10 mouse cellular contexts compared by ENCODE assay signal in genomic region chr4:115878216-115878678, GRCm38 (mm10). TPM values are rescaled to one million over a fixed set of nuclear protein-coding genes. Genes with fewer than 3 reads are reported as not detected.
DNase-seq lines count a peak whose midpoint lies in the region; ATAC-seq and TF ChIP-seq lines count a peak whose summit lies in the region.
"Had no signal": no experiment of that assay in that cellular context is flagged by ENCODE, and none has a peak within 500 bp of the region (broad histone marks: within the 10 kb centered on the region; RNA-seq: fewer than 3 reads in every experiment).

No protein-coding gene starts in this region.

- no peak overlapping the region for H3K9ac ChIP-seq in lung, embryonic 15.5 days
- no peak overlapping the region for H3K9ac ChIP-seq in embryonic facial prominence, embryonic 14.5 days (ENCODE audit: low read depth, low read length)
- no peak overlapping the region; the same call in 1 of the 2 replicates for H3K9ac ChIP-seq in hindbrain, postnatal 0 days (replicated peaks; ENCODE audit: low read length)
- H3K9ac ChIP-seq in neural tube, embryonic 15.5 days (replicated peaks): no peak overlapping the region

- TF ChIP-seq CTCF in hindbrain, postnatal 0 days (IDR thresholded peaks at IDR 0.05; ENCODE audit: low read depth): no peak

- peak; percentile 50; the same call in 1 of the 2 replicates for ATAC-seq in lung, embryonic 15.5 days (ENCODE audit: borderline replicate concordance, extremely low read depth, low FRiP score, low TSS enrichment)
- ATAC-seq in embryonic facial prominence, embryonic 14.5 days (ENCODE audit: low read depth): no peak
- peak; percentile 18; the same call in 1 of the 2 replicates for ATAC-seq in hindbrain, postnatal 0 days
- no peak for ATAC-seq in neural tube, embryonic 15.5 days (ENCODE audit: low FRiP score)
- ATAC-seq in cerebellum, adult (ENCODE audit: insufficient number of reproducible peaks, low FRiP score, low TSS enrichment): no peak

- no peaks in the 10 kb centered on the region for H3K9me3 ChIP-seq in lung, embryonic 15.5 days
- no peaks in the 10 kb centered on the region for H3K9me3 ChIP-seq in embryonic facial prominence, embryonic 14.5 days (ENCODE audit: control insufficient read depth, low read length)
- no peaks in the 10 kb centered on the region for H3K9me3 ChIP-seq in hindbrain, postnatal 0 days (ENCODE audit: low read length)
- no peaks in the 10 kb centered on the region for H3K9me3 ChIP-seq in neural tube, embryonic 15.5 days (replicated peaks)

- H3K36me3 ChIP-seq in lung, embryonic 15.5 days: peaks cover 9% of the 10 kb centered on the region
- peaks cover 25% of the 10 kb centered on the region for H3K36me3 ChIP-seq in embryonic facial prominence, embryonic 14.5 days (ENCODE audit: control insufficient read depth, insufficient read depth, low read length)
- H3K36me3 ChIP-seq in hindbrain, postnatal 0 days (ENCODE audit: insufficient read depth, low read length): no peaks in the 10 kb centered on the region
- peaks cover 16% of the 10 kb centered on the region; the same call in 1 of the 2 replicates for H3K36me3 ChIP-seq in neural tube, embryonic 15.5 days

- H3K4me2 ChIP-seq in lung, embryonic 15.5 days: peak overlapping the region; percentile 36; the same call in 1 of the 2 replicates
- no peak overlapping the region for H3K4me2 ChIP-seq in embryonic facial prominence, embryonic 14.5 days (ENCODE audit: low read depth, low read length)
- 0 out of 2 replicates have a peak overlapping the region, but pooled peaks have one; percentile 13 for H3K4me2 ChIP-seq in hindbrain, postnatal 0 days (ENCODE audit: low read depth, low read length)
- H3K4me2 ChIP-seq in neural tube, embryonic 15.5 days: peak overlapping the region; percentile 15; the same call in 1 of the 2 replicates

- 4% methylated on average over 11 of the region's 11 CpGs for WGBS in lung, embryonic 15.5 days
- 8% methylated on average over 11 of the region's 11 CpGs for WGBS in embryonic facial prominence, embryonic 14.5 days
- WGBS in hindbrain, postnatal 0 days: 5% methylated on average over 11 of the region's 11 CpGs
- WGBS in neural tube, embryonic 15.5 days: 4% methylated on average over 11 of the region's 11 CpGs

- H3K4me3 ChIP-seq in lung, embryonic 15.5 days: no peak overlapping the region
- H3K4me3 ChIP-seq in embryonic facial prominence, embryonic 14.5 days (ENCODE audit: low read depth, low read length): no peak overlapping the region
- no peak overlapping the region for H3K4me3 ChIP-seq in hindbrain, postnatal 0 days (ENCODE audit: low read length)
- no peak overlapping the region for H3K4me3 ChIP-seq in neural tube, embryonic 15.5 days (replicated peaks)
- H3K4me3 ChIP-seq: gastrocnemius, adult 2 months had no signal

- H3K27ac ChIP-seq in lung, embryonic 15.5 days: no peak overlapping the region
- no peak overlapping the region for H3K27ac ChIP-seq in embryonic facial prominence, embryonic 14.5 days (replicated peaks; ENCODE audit: low read depth, low read length)
- H3K27ac ChIP-seq in hindbrain, postnatal 0 days: peak overlapping the region; percentile 8; the same call in 1 of the 2 replicates
- no peak overlapping the region; the same call in 1 of the 2 replicates for H3K27ac ChIP-seq in neural tube, embryonic 15.5 days (replicated peaks)
- H3K27ac ChIP-seq: gastrocnemius, adult 2 months had no signal

- no peaks in the 10 kb centered on the region for H3K27me3 ChIP-seq in lung, embryonic 15.5 days
- H3K27me3 ChIP-seq in embryonic facial prominence, embryonic 14.5 days (replicated peaks; ENCODE audit: control insufficient read depth, insufficient read depth, low read length): no peaks in the 10 kb centered on the region
- H3K27me3 ChIP-seq in hindbrain, postnatal 0 days (ENCODE audit: insufficient read depth, low read length): no peaks in the 10 kb centered on the region
- no peaks in the 10 kb centered on the region; the same call in 1 of the 2 replicates for H3K27me3 ChIP-seq in neural tube, embryonic 15.5 days (replicated peaks)

- H3K4me1 ChIP-seq in lung, embryonic 15.5 days: 0 out of 2 replicates have a peak, but pooled peaks cover 7% of the 10 kb centered on the region
- no peaks in the 10 kb centered on the region; the same call in 1 of the 2 replicates for H3K4me1 ChIP-seq in embryonic facial prominence, embryonic 14.5 days (ENCODE audit: control insufficient read depth, insufficient read depth, low read length)
- peaks cover 18% of the 10 kb centered on the region for H3K4me1 ChIP-seq in hindbrain, postnatal 0 days (ENCODE audit: insufficient read depth, low read length)
- H3K4me1 ChIP-seq in neural tube, embryonic 15.5 days: peaks cover 33% of the 10 kb centered on the region

- no peak for DNase-seq in lung, postnatal 25 days (ENCODE audit: low spot score)
- DNase-seq in embryonic facial prominence, embryonic 14.5 days (ENCODE audit: low spot score): peak; percentile 9
- DNase-seq in hindbrain, postnatal 0 days (ENCODE audit: low spot score): peak; percentile 20
- no peak for DNase-seq in cerebellum, postnatal 14 days
- DNase-seq: cerebellum, adult 8-10 months; gastrocnemius, adult 2 months had no signal

RNA-seq across cellular contexts. Expression of gene Kncn, which starts 6.0 kb away (rescaled TPM):
- not detected in 2 replicates for polyA plus RNA-seq in lung, embryonic 15.5 days (2015; fragmentation: Nextera tagmentation; extraction: Ambion mirVana)
- polyA plus RNA-seq in embryonic facial prominence, embryonic 14.5 days (2014; fragmentation: Nextera tagmentation; extraction: Ambion mirVana): 0.31 TPM in 1 of 2 replicates, not detected in the other
- 0.14 TPM in 1 of 2 replicates, not detected in the other for total RNA-seq in hindbrain, postnatal 0 days (2014; rRNA removed)
- polyA plus RNA-seq in hindbrain, postnatal 0 days (2015; fragmentation: Nextera tagmentation; extraction: Ambion mirVana): 0.10 and 0.29 TPM in 2 replicates
- polyA plus RNA-seq in neural tube, embryonic 15.5 days (2015; fragmentation: Nextera tagmentation; extraction: Ambion mirVana): 0.12 and 0.19 TPM in 2 replicates
- total RNA-seq: gastrocnemius, adult 2 months had no signal
- polyA plus RNA-seq: liver, embryonic 16.5 days had no signal

RNA-seq across cellular contexts. Expression of gene 6430628N08Rik, which starts 12.2 kb away (rescaled TPM):
- not detected in 2 replicates for polyA plus RNA-seq in lung, embryonic 15.5 days (2015; fragmentation: Nextera tagmentation; extraction: Ambion mirVana)
- 0.10 and 0.29 TPM in 2 replicates for polyA plus RNA-seq in embryonic facial prominence, embryonic 14.5 days (2014; fragmentation: Nextera tagmentation; extraction: Ambion mirVana)
- 0.16 and 0.18 TPM in 2 replicates for total RNA-seq in hindbrain, postnatal 0 days (2014; rRNA removed)
- 0.49 and 0.58 TPM in 2 replicates for polyA plus RNA-seq in hindbrain, postnatal 0 days (2015; fragmentation: Nextera tagmentation; extraction: Ambion mirVana)
- polyA plus RNA-seq in neural tube, embryonic 15.5 days (2015; fragmentation: Nextera tagmentation; extraction: Ambion mirVana): 1.2 and 1.3 TPM in 2 replicates
- total RNA-seq: gastrocnemius, adult 2 months had no signal
- polyA plus RNA-seq: liver, embryonic 16.5 days had no signal

RNA-seq across cellular contexts. Expression of gene Mknk1, which starts 39.2 kb away (rescaled TPM):
- polyA plus RNA-seq in lung, embryonic 15.5 days (2015; fragmentation: Nextera tagmentation; extraction: Ambion mirVana): 23.9 and 28.3 TPM in 2 replicates
- 24.1 and 25.3 TPM in 2 replicates for polyA plus RNA-seq in embryonic facial prominence, embryonic 14.5 days (2014; fragmentation: Nextera tagmentation; extraction: Ambion mirVana)
- total RNA-seq in hindbrain, postnatal 0 days (2014; rRNA removed): 18.4 and 23.2 TPM in 2 replicates
- polyA plus RNA-seq in hindbrain, postnatal 0 days (2015; fragmentation: Nextera tagmentation; extraction: Ambion mirVana): 22.0 and 24.5 TPM in 2 replicates
- polyA plus RNA-seq in neural tube, embryonic 15.5 days (2015; fragmentation: Nextera tagmentation; extraction: Ambion mirVana): 25.3 and 30.3 TPM in 2 replicates

RNA-seq across cellular contexts. Expression of gene Mob3c, which starts 50.4 kb away (rescaled TPM):
- polyA plus RNA-seq in lung, embryonic 15.5 days (2015; fragmentation: Nextera tagmentation; extraction: Ambion mirVana): 11.7 and 13.5 TPM in 2 replicates
- 8.3 and 11.6 TPM in 2 replicates for polyA plus RNA-seq in embryonic facial prominence, embryonic 14.5 days (2014; fragmentation: Nextera tagmentation; extraction: Ambion mirVana)
- total RNA-seq in hindbrain, postnatal 0 days (2014; rRNA removed): 2.9 and 4.4 TPM in 2 replicates
- polyA plus RNA-seq in hindbrain, postnatal 0 days (2015; fragmentation: Nextera tagmentation; extraction: Ambion mirVana): 4.1 and 4.3 TPM in 2 replicates
- polyA plus RNA-seq in neural tube, embryonic 15.5 days (2015; fragmentation: Nextera tagmentation; extraction: Ambion mirVana): 8.1 and 8.4 TPM in 2 replicates

Comparison
In these comparisons a context has a peak if more than half of its experiments do, and no peak if none do; other contexts are left out.
1. ATAC-seq: peak in lung, embryonic 15.5 days (single experiment) and hindbrain, postnatal 0 days (single experiment); none in embryonic facial prominence, embryonic 14.5 days (single experiment), neural tube, embryonic 15.5 days (single experiment) and cerebellum, adult (single experiment).
2. DNase-seq: peak in embryonic facial prominence, embryonic 14.5 days (single experiment) and hindbrain, postnatal 0 days (single experiment); none in lung, postnatal 25 days (single experiment) and cerebellum, postnatal 14 days (0 of 2).